Mouse (Mus musculus): ENCODE measurements around the gene Gca.

DNA sequence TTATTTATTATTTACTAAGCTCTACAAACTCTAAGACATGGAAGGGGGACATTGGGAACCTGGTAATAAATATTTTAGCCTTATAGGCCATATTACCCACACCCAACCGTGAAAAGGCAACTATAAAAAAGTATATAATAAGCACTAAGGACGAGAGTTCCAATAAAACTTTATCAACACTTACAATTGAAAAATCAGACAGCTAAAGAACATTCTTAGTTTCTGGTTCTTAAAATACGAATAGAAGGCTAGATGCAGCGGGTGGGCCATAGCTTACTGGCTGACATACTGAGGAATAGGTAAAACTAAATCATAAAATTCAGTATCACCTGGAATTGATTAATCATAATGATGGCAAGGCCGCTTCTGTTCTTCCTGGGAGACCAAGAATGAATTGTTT, 19.2 kb upstream of the Gca start:
- no peak for TF ChIP-seq CTCF (IDR thresholded peaks at IDR 0.05; ENCODE audit: insufficient read depth, low read depth, low read length)
- TF ChIP-seq POLR2A (IDR thresholded peaks at IDR 0.05; ENCODE audit: insufficient read depth, low read depth, low read length) = no peak
